Mouse (Mus musculus) liver, embryonic 16.5 days (tissue): ENCODE data around the gene Bloc1s4. TPM values are rescaled to one million over a fixed set of nuclear protein-coding genes. Genes with fewer than 3 reads are reported as not detected.

Source experiments
- ATAC-seq: fragments of 200-750 bp; cut with Nextera tagmentation; 2 replicates; pipeline ENCODE4 v1.8.0; 2017; ENCODE audit warnings: low read depth, mild to moderate bottlenecking, moderate number of reproducible peaks, moderate library complexity
- H3K27ac ChIP-seq: fragments of 300-500 bp; sonication (generic); 2 replicates; pipeline ENCODE4 v1.5.1; 2014; ENCODE audit warnings: mild to moderate bottlenecking, low read length
- H3K27me3 ChIP-seq: fragments of 300-500 bp; sonication (generic); 2 replicates; pipeline ENCODE4 v1.6.1; 2014; ENCODE audit warnings: low read depth, low read length, mixed read lengths; ENCODE audit not compliant: control insufficient read depth, insufficient read depth
- H3K36me3 ChIP-seq: fragments of 300-500 bp; sonication (generic); 2 replicates; pipeline ENCODE4 v1.6.1; 2014; ENCODE audit warnings: mild to moderate bottlenecking; ENCODE audit not compliant: control insufficient read depth, insufficient read depth
- H3K4me1 ChIP-seq: fragments of 300-500 bp; sonication (generic); 2 replicates; pipeline ENCODE4 v1.6.1; 2014; ENCODE audit warnings: low read depth, low read length, mixed read lengths; ENCODE audit not compliant: control insufficient read depth
- H3K4me2 ChIP-seq: fragments of 300-500 bp; sonication (generic); 2 replicates; pipeline ENCODE4 v1.6.1; 2014; ENCODE audit warnings: low read depth, low read length, mixed read lengths
- H3K4me3 ChIP-seq: fragments of 300-500 bp; sonication (generic); 2 replicates; pipeline ENCODE4 v1.5.1; 2014; ENCODE audit warnings: low read depth, mild to moderate bottlenecking, low read length
- H3K9ac ChIP-seq: fragments of 300-500 bp; sonication (generic); 2 replicates; pipeline ENCODE4 v1.6.1; 2014; ENCODE audit warnings: low read depth, low read length
- H3K9me3 ChIP-seq: fragments of 300-500 bp; sonication (generic); replicated peaks from 2 replicates; pipeline ENCODE4 v1.6.1; 2016; ENCODE audit warnings: low read length; ENCODE audit not compliant: control insufficient read depth
- WGBS: fragments of 180-500 bp; shearing (Covaris S2); extraction: QIAGEN DNeasy Blood & Tissue Kit; methylation state at CpG from one replicate; pipeline ENCODE4 v1.1.7; 2014; ENCODE audit not compliant: insufficient replicate concordance; 5-methylcytosine and 5-hydroxymethylcytosine counted together
- polyA plus RNA-seq: library from polyadenylated mRNA; unstranded; fragments of >200 nt; fragmentation: Nextera tagmentation; extraction: Ambion mirVana; gene quantifications from 2 replicates; pipeline ENCODE4 v1.2.1, GENCODE M21; 2015

Bloc1s4 gene
- polyA plus RNA-seq, 1 experiment from 2014 or later, result 11.3 TPM

GRCm38 (mm10) chr5:36716816-36717215, 31.6 kb downstream of the Bloc1s4 start:
- Histone ChIP-seq H3K9ac (no peak overlapping the region), H3K9me3 (no peaks in the 10 kb centered on the region), H3K36me3 (no peaks in the 10 kb centered on the region), H3K4me3 (no peak overlapping the region), H3K27ac (no peak overlapping the region), H3K4me2 (no peak overlapping the region), H3K4me1 (peaks cover 74% of the 10 kb centered on the region), H3K27me3 (no peaks in the 10 kb centered on the region)
- WGBS, result 63% methylated on average over 2 of the region's 2 CpGs
- ATAC-seq, result no peak

- no peaks in the 10 kb centered on the region for H3K27me3 ChIP-seq
- no peak overlapping the region for H3K4me3 ChIP-seq
- 0 out of 2 replicates have a peak overlapping the region, but pooled peaks have one; percentile 21 for H3K9ac ChIP-seq
- H3K4me2 ChIP-seq, result no peak overlapping the region
- H3K27ac ChIP-seq, result no peak overlapping the region; the same call in 1 of the 2 replicates
- no peaks in the 10 kb centered on the region for H3K36me3 ChIP-seq
- ATAC-seq, result no peak
- peaks cover 62% of the 10 kb centered on the region for H3K4me1 ChIP-seq
- no peaks in the 10 kb centered on the region for H3K9me3 ChIP-seq
- WGBS, result 72% methylated on average over 3 of the region's 3 CpGs
Observed at GRCm38 (mm10) chr5:36714832-36715231, 33.6 kb downstream of the Bloc1s4 start.

DNA sequence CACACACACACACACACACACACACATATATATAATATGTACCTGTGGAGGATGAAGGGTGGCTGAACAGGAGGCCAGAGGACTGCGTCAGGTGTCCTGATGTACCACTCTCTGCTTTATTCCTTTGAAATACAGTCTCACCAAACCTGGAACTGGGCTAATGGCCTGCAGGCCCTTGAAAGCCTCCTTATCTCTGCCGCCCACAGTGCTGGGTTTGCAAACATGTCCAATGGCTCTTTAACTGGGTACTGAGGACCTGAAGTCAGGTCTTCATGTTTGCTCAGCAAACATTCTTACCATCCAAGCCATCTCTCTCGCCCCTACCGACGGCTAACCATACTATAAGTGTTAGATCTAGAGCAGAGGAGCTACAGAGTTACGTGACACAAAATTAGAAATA, 34.8 kb downstream of the Bloc1s4 start:
- ATAC-seq, result peak; percentile 65
- peak overlapping the region; percentile 12; the same call in 1 of the 2 replicates for H3K4me3 ChIP-seq
- 67% methylated on average over 6 of the region's 6 CpGs for WGBS
- H3K4me1 ChIP-seq, result peaks cover 52% of the 10 kb centered on the region
- peak overlapping the region; percentile 94 for H3K27ac ChIP-seq
- no peaks in the 10 kb centered on the region for H3K36me3 ChIP-seq
- H3K4me2 ChIP-seq, result peak overlapping the region; percentile 87
- H3K9ac ChIP-seq, result peak overlapping the region; percentile 70
- 0 out of 2 replicates have a peak, but pooled peaks cover 4% of the 10 kb centered on the region for H3K27me3 ChIP-seq
- no peaks in the 10 kb centered on the region for H3K9me3 ChIP-seq

DNA sequence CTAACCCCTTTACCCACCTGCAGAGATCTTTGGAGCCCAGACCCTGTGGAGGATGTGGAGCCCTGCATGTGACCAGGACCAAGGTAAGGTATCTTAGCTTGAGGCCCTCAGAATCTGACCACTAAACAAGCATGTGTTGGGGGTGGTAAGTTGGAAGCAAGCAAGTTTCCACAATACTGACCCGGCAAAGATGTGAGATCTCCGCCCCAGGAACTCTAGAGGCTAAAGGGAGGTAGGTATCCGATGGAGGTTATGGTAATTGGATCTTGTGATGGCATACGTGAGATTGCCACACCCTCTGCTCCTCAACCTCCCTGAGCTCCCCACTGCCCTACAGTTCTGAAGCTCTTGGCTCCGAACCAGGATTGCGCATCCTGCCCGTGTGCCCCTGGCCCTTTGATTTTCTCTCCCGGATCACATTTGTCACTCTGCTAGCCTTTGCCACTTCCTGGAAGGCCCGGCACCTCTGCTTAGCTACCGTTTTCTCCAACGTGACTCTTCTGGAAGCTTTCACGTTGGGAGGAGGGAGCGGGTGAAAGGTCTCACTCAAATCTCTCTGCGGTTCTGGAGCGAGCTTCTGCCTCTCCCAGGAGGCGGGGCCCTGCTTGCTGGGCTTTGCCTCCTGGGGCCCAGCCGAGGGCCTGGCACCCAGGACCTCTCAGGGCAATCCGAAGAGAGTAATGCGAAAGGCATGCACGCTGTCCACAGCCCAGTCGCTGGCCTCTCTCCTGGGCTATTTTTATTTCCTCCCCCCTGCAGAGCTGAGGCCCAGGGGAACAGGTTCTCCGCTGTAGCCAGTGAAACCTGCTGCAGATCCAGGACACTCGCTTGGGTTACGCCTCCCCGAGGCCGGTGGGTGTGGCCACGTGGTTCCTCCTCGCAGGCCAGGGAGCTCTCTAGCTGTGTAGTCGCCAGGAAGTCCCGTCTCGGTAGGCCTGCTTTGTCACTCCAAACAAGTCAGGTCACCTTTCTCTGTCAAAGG, 35.6 kb downstream of the Bloc1s4 start:
- no peaks in the 10 kb centered on the region for H3K36me3 ChIP-seq
- peak overlapping the region; percentile 70 for H3K9ac ChIP-seq
- H3K4me1 ChIP-seq, result peaks cover 47% of the 10 kb centered on the region
- H3K9me3 ChIP-seq, result no peaks in the 10 kb centered on the region
- H3K27ac ChIP-seq, result peak overlapping the region; percentile 94
- H3K4me2 ChIP-seq, result peak overlapping the region; percentile 87
- H3K27me3 ChIP-seq, result 0 out of 2 replicates have a peak, but pooled peaks cover 4% of the 10 kb centered on the region
- ATAC-seq, result peak; percentile 95
- H3K4me3 ChIP-seq, result peak overlapping the region; percentile 67
- WGBS, result 9% methylated on average over 31 of the region's 31 CpGs

DNA sequence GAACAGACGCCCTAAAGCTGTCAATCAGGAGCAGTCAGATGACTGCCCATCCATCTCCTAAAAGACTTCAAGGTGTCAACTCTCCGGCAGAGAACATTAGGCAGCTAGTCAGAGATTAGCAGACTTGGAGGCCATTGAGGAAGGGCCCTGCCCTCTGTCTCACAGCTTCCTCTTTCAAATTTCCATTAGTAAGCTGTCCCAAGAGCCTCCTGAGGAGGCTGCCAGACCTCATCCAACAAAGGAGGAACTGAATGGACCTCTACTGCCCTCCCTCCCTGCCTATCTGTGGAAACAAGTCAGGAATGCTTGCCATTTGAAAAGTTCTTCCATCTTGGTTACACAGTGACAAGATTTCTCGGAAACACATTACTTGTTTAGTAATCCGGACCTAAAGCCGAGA, 36.6 kb downstream of the Bloc1s4 start:
- no peak for ATAC-seq
- Histone ChIP-seq H3K27ac (peak overlapping the region; percentile 8), H3K4me3 (no peak overlapping the region), H3K9ac (no peak overlapping the region), H3K27me3 (0 out of 2 replicates have a peak, but pooled peaks cover 4% of the 10 kb centered on the region), H3K4me1 (peaks cover 40% of the 10 kb centered on the region), H3K36me3 (no peaks in the 10 kb centered on the region), H3K9me3 (no peaks in the 10 kb centered on the region), H3K4me2 (no peak overlapping the region)
- 49% methylated on average over 5 of the region's 5 CpGs for WGBS

DNA sequence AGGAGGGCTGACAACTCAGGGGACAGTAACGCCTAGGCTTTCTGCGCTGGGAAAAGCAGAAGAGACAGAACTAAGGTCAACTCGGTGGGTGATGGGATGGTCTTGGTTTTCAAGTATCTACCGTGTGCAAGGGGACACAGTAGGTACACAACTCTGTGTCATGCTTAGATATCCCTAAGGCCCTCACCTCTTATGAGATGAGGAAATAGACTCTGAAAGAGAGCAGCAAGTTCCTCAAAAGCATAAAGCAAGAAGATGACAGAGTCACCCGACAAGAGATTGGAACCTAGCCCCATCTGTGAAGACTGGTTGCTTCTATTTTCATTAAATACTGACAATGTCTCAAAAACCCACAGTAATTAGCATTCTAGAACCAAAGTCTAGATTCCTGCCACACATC, 42.7 kb downstream of the Bloc1s4 start:
- H3K4me2 ChIP-seq, result no peak overlapping the region
- no peak for ATAC-seq
- no peak overlapping the region for H3K4me3 ChIP-seq
- H3K9ac ChIP-seq, result no peak overlapping the region
- H3K36me3 ChIP-seq, result no peaks in the 10 kb centered on the region
- H3K9me3 ChIP-seq, result no peaks in the 10 kb centered on the region
- 0 out of 2 replicates have a peak, but pooled peaks cover 4% of the 10 kb centered on the region for H3K27me3 ChIP-seq
- H3K4me1 ChIP-seq, result peaks cover 8% of the 10 kb centered on the region
- H3K27ac ChIP-seq, result no peak overlapping the region
- WGBS, result 58% methylated on average over 5 of the region's 5 CpGs

- Histone ChIP-seq H3K9ac (no peak overlapping the region), H3K36me3 (no peaks in the 10 kb centered on the region), H3K4me3 (no peak overlapping the region), H3K4me2 (no peak overlapping the region), H3K9me3 (no peaks in the 10 kb centered on the region), H3K27ac (no peak overlapping the region), H3K27me3 (0 out of 2 replicates have a peak, but pooled peaks cover 4% of the 10 kb centered on the region), H3K4me1 (peaks cover 11% of the 10 kb centered on the region)
- ATAC-seq, result no peak
- 61% methylated on average over 5 of the region's 5 CpGs for WGBS
Observed at GRCm38 (mm10) chr5:36705390-36705789, 43.1 kb downstream of the Bloc1s4 start.

- Histone ChIP-seq H3K36me3 (no peaks in the 10 kb centered on the region), H3K9ac (no peak overlapping the region), H3K4me1 (peaks cover 11% of the 10 kb centered on the region), H3K27ac (no peak overlapping the region), H3K27me3 (0 out of 2 replicates have a peak, but pooled peaks cover 4% of the 10 kb centered on the region), H3K4me2 (no peak overlapping the region), H3K4me3 (no peak overlapping the region), H3K9me3 (no peaks in the 10 kb centered on the region)
- 67% methylated on average over 6 of the region's 6 CpGs for WGBS
- no peak for ATAC-seq
Observed at GRCm38 (mm10) chr5:36704684-36705083, 43.8 kb downstream of the Bloc1s4 start.
